21 mouse cellular contexts compared by ENCODE assay signal in the genomic region with DNA sequence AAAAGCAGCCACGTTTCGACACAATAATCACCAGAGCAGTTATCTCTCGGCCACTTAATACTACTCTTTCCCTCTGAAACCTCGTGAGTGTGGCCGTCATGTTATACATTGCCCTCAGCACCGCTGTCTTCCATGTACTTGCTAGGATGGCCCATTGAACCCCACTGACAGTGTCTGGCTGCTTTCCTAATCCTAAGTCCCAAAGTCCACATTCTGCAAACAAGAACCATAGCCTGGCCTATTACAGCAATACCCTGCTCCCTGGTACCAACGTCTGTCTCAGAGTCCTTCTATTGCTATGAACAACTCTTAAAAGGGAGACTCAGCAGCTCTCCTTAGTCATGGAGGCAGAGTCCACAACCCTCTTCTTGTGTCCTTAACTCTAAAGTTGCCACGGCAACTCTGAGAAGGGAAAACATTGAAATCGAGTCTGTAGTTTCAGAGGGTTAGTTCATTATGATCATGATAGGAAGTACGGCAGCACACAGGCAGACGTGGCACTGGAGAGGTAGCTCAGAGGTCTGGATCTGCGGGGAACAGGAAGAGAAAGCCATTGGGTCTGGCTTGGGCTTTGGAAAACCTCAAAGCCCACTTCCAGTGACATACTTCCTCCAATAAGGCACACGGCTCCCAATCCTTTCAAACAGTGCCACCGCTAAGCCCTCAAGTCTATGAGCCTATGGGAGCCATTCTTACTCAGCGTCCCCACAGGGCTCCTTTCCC. TPM values are rescaled to one million over a fixed set of nuclear protein-coding genes. Genes with fewer than 3 reads are reported as not detected.
A peak's percentile ranks its signal among the peaks of the same experiment; 100 is the strongest.
DNase-seq lines count a peak whose midpoint lies in the region; ATAC-seq and TF ChIP-seq lines count a peak whose summit lies in the region.
"Had no signal": no experiment of that assay in that cellular context is flagged by ENCODE, and none has a peak within 500 bp of the region (broad histone marks: within the 10 kb centered on the region; RNA-seq: fewer than 3 reads in every experiment).

No protein-coding gene starts in this region.

- TF ChIP-seq CTCF in gastrocnemius, adult 2 months (IDR thresholded peaks at IDR 0.05), result no peak

- no peaks in the 10 kb centered on the region; the same call in 1 of the 2 replicates for H3K36me3 ChIP-seq in liver, embryonic 11.5 days (ENCODE audit: control insufficient read depth, insufficient read depth, low read length)
- no peaks in the 10 kb centered on the region for H3K36me3 ChIP-seq in stomach, embryonic 15.5 days
- H3K36me3 ChIP-seq in hindbrain, embryonic 13.5 days, result peaks cover 40% of the 10 kb centered on the region

- WGBS in liver, embryonic 11.5 days, result 69% methylated on average over 15 of the region's 15 CpGs
- WGBS in stomach, embryonic 15.5 days, result 79% methylated on average over 15 of the region's 15 CpGs
- WGBS in hindbrain, embryonic 13.5 days, result 84% methylated on average over 15 of the region's 15 CpGs

- H3K9me3 ChIP-seq in liver, embryonic 11.5 days (ENCODE audit: control insufficient read depth, low read length), result no peaks in the 10 kb centered on the region
- H3K9me3 ChIP-seq in stomach, embryonic 15.5 days, result no peaks in the 10 kb centered on the region
- H3K9me3 ChIP-seq in hindbrain, embryonic 13.5 days, result no peaks in the 10 kb centered on the region
- H3K9me3 ChIP-seq: embryonic facial prominence, embryonic 10.5 days; limb, embryonic 10.5 days; lung, embryonic 15.5 days had no signal

- H3K9ac ChIP-seq in liver, embryonic 11.5 days (ENCODE audit: low read depth, low read length), result no peak overlapping the region
- no peak overlapping the region for H3K9ac ChIP-seq in stomach, embryonic 15.5 days
- no peak overlapping the region for H3K9ac ChIP-seq in hindbrain, embryonic 13.5 days
- H3K9ac ChIP-seq: forebrain, postnatal 0 days; lung, embryonic 15.5 days had no signal

- no peak overlapping the region for H3K4me2 ChIP-seq in liver, embryonic 11.5 days
- H3K4me2 ChIP-seq in stomach, embryonic 15.5 days, result no peak overlapping the region
- H3K4me2 ChIP-seq in hindbrain, embryonic 13.5 days, result no peak overlapping the region
- H3K4me2 ChIP-seq: lung, embryonic 15.5 days had no signal

- peak overlapping the region; percentile 35; the same call in 1 of the 2 replicates for H3K27ac ChIP-seq in gastrocnemius, adult 2 months
- peak overlapping the region; percentile 40; the same call in 1 of the 2 replicates for H3K27ac ChIP-seq in liver, embryonic 11.5 days (ENCODE audit: low read depth, low read length)
- H3K27ac ChIP-seq in stomach, embryonic 15.5 days, result no peak overlapping the region
- no peak overlapping the region for H3K27ac ChIP-seq in hindbrain, embryonic 13.5 days
- H3K27ac ChIP-seq: embryonic facial prominence, embryonic 10.5 days; limb, embryonic 10.5 days; lung, embryonic 15.5 days had no signal

- H3K4me3 ChIP-seq in gastrocnemius, adult 2 months, result no peak overlapping the region
- no peak overlapping the region for H3K4me3 ChIP-seq in liver, embryonic 11.5 days (ENCODE audit: low read depth, low read length)
- H3K4me3 ChIP-seq in stomach, embryonic 15.5 days (replicated peaks), result no peak overlapping the region
- H3K4me3 ChIP-seq in hindbrain, embryonic 13.5 days, result no peak overlapping the region
- H3K4me3 ChIP-seq: embryonic facial prominence, embryonic 10.5 days; erythroblast, embryonic 14.5 days; limb, embryonic 10.5 days; lung, embryonic 15.5 days had no signal

- ATAC-seq in liver, embryonic 11.5 days (replicated peaks; ENCODE audit: low FRiP score), result peak; percentile 39; the same call in 1 of the 2 replicates
- 0 out of 2 replicates have a peak, but pooled peaks have one; percentile 27 for ATAC-seq in stomach, embryonic 15.5 days (ENCODE audit: insufficient read depth, low FRiP score, low read depth)
- no peak for ATAC-seq in hindbrain, embryonic 13.5 days (ENCODE audit: low FRiP score)
- ATAC-seq: activated CD4-positive, CD25-positive, alpha-beta regulatory T cell, adult 4 months; forebrain, postnatal 0 days; midbrain, embryonic 16.5 days had no signal

- H3K27me3 ChIP-seq in liver, embryonic 11.5 days (replicated peaks; ENCODE audit: control insufficient read depth, insufficient read depth, low read length), result no peaks in the 10 kb centered on the region
- H3K27me3 ChIP-seq in stomach, embryonic 15.5 days (replicated peaks), result no peaks in the 10 kb centered on the region
- H3K27me3 ChIP-seq in hindbrain, embryonic 13.5 days, result no peaks in the 10 kb centered on the region
- H3K27me3 ChIP-seq: lung, embryonic 15.5 days had no signal

- DNase-seq in gastrocnemius, adult 2 months, result no peak
- DNase-seq in gastrocnemius, postnatal 10 days, result no peak
- peak; percentile 76 to 88 for DNase-seq in kidney, adult 8-10 months
- DNase-seq in liver, embryonic 11.5 days (ENCODE audit: low spot score), result no peak
- no peak for DNase-seq in cerebellum, postnatal 36 days
- no peak for DNase-seq in MN1 (ENCODE audit: low spot score)
- DNase-seq: adrenal gland, postnatal 25 days; cerebellum, adult 9-11 months; heart, postnatal 36 days; thymus, postnatal 36 days had no signal

- intact Hi-C loops in gastrocnemius, adult 2 months (cut with DNase I), result no loop called here

- no peaks in the 10 kb centered on the region; the same call in 1 of the 2 replicates for H3K4me1 ChIP-seq in liver, embryonic 11.5 days (replicated peaks; ENCODE audit: control insufficient read depth, insufficient read depth, low read length)
- no peaks in the 10 kb centered on the region for H3K4me1 ChIP-seq in stomach, embryonic 15.5 days
- no peaks in the 10 kb centered on the region for H3K4me1 ChIP-seq in hindbrain, embryonic 13.5 days (replicated peaks)
- H3K4me1 ChIP-seq: embryonic facial prominence, embryonic 10.5 days; limb, embryonic 10.5 days; lung, embryonic 15.5 days had no signal

RNA-seq across cellular contexts. Expression of a gene that starts 14.1 kb away (rescaled TPM):
- total RNA-seq in gastrocnemius, adult 2 months (2021), result 1 to 10 TPM; 2.2 to 4.4 TPM
- 1 to 10 TPM; 1.8 to 2.6 TPM for total RNA-seq in gastrocnemius, postnatal 10 days (2021)
- 9.3 and 10.5 TPM in 2 replicates for polyA plus RNA-seq in liver, embryonic 11.5 days (2014; fragmentation: Nextera tagmentation; extraction: Ambion mirVana)
- polyA plus RNA-seq in stomach, embryonic 15.5 days (2015; fragmentation: Nextera tagmentation; extraction: Ambion mirVana), result 14.5 and 18.1 TPM in 2 replicates
- polyA plus RNA-seq in hindbrain, embryonic 13.5 days (2015; fragmentation: Nextera tagmentation; extraction: Ambion mirVana), result 125 TPM in 2 replicates
- polyA plus RNA-seq: activated CD4-positive, CD25-positive, alpha-beta regulatory T cell, adult 4 months had no signal

RNA-seq across cellular contexts. Expression of a gene that starts 18.2 kb away (rescaled TPM):
- 10 to 100 TPM; 11.9 to 12.8 TPM for total RNA-seq in gastrocnemius, adult 2 months (2021)
- total RNA-seq in gastrocnemius, postnatal 10 days (2021), result 10 to 100 TPM; 13.3 to 14.7 TPM
- polyA plus RNA-seq in liver, embryonic 11.5 days (2014; fragmentation: Nextera tagmentation; extraction: Ambion mirVana), result 17.6 and 18.1 TPM in 2 replicates
- 22.0 and 24.0 TPM in 2 replicates for polyA plus RNA-seq in stomach, embryonic 15.5 days (2015; fragmentation: Nextera tagmentation; extraction: Ambion mirVana)
- polyA plus RNA-seq in hindbrain, embryonic 13.5 days (2015; fragmentation: Nextera tagmentation; extraction: Ambion mirVana), result 27.0 and 27.9 TPM in 2 replicates

RNA-seq across cellular contexts. Expression of a gene that starts 20.0 kb away (rescaled TPM):
- under 1 TPM; 0.28 to 0.33 TPM for total RNA-seq in gastrocnemius, adult 2 months (2021)
- under 1 TPM; 0.40 to 0.50 TPM for total RNA-seq in gastrocnemius, postnatal 10 days (2021)
- polyA plus RNA-seq in liver, embryonic 11.5 days (2014; fragmentation: Nextera tagmentation; extraction: Ambion mirVana), result 0.13 and 0.40 TPM in 2 replicates
- not detected in 2 replicates for polyA plus RNA-seq in stomach, embryonic 15.5 days (2015; fragmentation: Nextera tagmentation; extraction: Ambion mirVana)
- not detected in 2 replicates for polyA plus RNA-seq in hindbrain, embryonic 13.5 days (2015; fragmentation: Nextera tagmentation; extraction: Ambion mirVana)
- total RNA-seq: heart, postnatal 36 days had no signal
- polyA plus RNA-seq: activated CD4-positive, CD25-positive, alpha-beta regulatory T cell, adult 4 months; erythroblast, embryonic 14.5 days; forebrain, postnatal 0 days; lung, embryonic 15.5 days; midbrain, embryonic 16.5 days; neural tube, embryonic 11.5 days had no signal

RNA-seq across cellular contexts. Expression of a gene that starts 26.6 kb away (rescaled TPM):
- total RNA-seq in gastrocnemius, adult 2 months (2021), result 1 to 10 TPM; 2.9 to 3.1 TPM
- total RNA-seq in gastrocnemius, postnatal 10 days (2021), result 1 to 10 TPM; 4.5 to 4.6 TPM
- 8.1 and 10.1 TPM in 2 replicates for polyA plus RNA-seq in liver, embryonic 11.5 days (2014; fragmentation: Nextera tagmentation; extraction: Ambion mirVana)
- 2.3 and 4.0 TPM in 2 replicates for polyA plus RNA-seq in stomach, embryonic 15.5 days (2015; fragmentation: Nextera tagmentation; extraction: Ambion mirVana)
- 1.3 and 1.7 TPM in 2 replicates for polyA plus RNA-seq in hindbrain, embryonic 13.5 days (2015; fragmentation: Nextera tagmentation; extraction: Ambion mirVana)
- polyA plus RNA-seq: activated CD4-positive, CD25-positive, alpha-beta regulatory T cell, adult 4 months; erythroblast, embryonic 14.5 days had no signal

RNA-seq across cellular contexts. Expression of a gene that starts 36.2 kb away (rescaled TPM):
- total RNA-seq in gastrocnemius, adult 2 months (2021), result 100 to 1,000 TPM; 154 to 235 TPM
- 10 to 100 TPM; 65.0 to 72.7 TPM for total RNA-seq in gastrocnemius, postnatal 10 days (2021)
- not detected in 2 replicates for polyA plus RNA-seq in liver, embryonic 11.5 days (2014; fragmentation: Nextera tagmentation; extraction: Ambion mirVana)
- polyA plus RNA-seq in stomach, embryonic 15.5 days (2015; fragmentation: Nextera tagmentation; extraction: Ambion mirVana), result 0.32 and 0.40 TPM in 2 replicates
- polyA plus RNA-seq in hindbrain, embryonic 13.5 days (2015; fragmentation: Nextera tagmentation; extraction: Ambion mirVana), result 0.35 and 0.53 TPM in 2 replicates
- total RNA-seq: forebrain, postnatal 0 days; layer of hippocampus, postnatal 25 days had no signal
- polyA plus RNA-seq: activated CD4-positive, CD25-positive, alpha-beta regulatory T cell, adult 4 months; erythroblast, embryonic 14.5 days; limb, embryonic 10.5 days had no signal

Comparison
In these comparisons a context has a peak if more than half of its experiments do, and no peak if none do; other contexts are left out.
1. DNase-seq: peak in kidney, adult 8-10 months (2 of 2); none in gastrocnemius, adult 2 months (single experiment), gastrocnemius, postnatal 10 days (single experiment), liver, embryonic 11.5 days (single experiment), cerebellum, postnatal 36 days (0 of 2) and MN1 (single experiment).
2. H3K27ac ChIP-seq: peak in gastrocnemius, adult 2 months (single experiment) and liver, embryonic 11.5 days (single experiment); none in stomach, embryonic 15.5 days (single experiment) and hindbrain, embryonic 13.5 days (single experiment).